Mouse (Mus musculus): ENCODE measurements around the gene L3mbtl4. TPM values are rescaled to one million over a fixed set of nuclear protein-coding genes. Genes with fewer than 3 reads are reported as not detected.

L3mbtl4 gene
- polyA plus RNA-seq, 1 experiment from 2014 or later: 0.32 TPM

- H3K4me1 ChIP-seq (ENCODE audit: insufficient read depth): no peaks in the 10 kb centered on the region
- 61% methylated on average over 2 of the region's 2 CpGs for WGBS
- DNase-seq: no peak
- no peaks in the 10 kb centered on the region for H3K9me3 ChIP-seq (ENCODE audit: low read depth, low read length)
- ATAC-seq (ENCODE audit: insufficient read depth): no peak
- H3K4me3 ChIP-seq (ENCODE audit: low read depth, low read length): no peak overlapping the region
- H3K36me3 ChIP-seq (ENCODE audit: insufficient read depth): no peaks in the 10 kb centered on the region
- TF ChIP-seq CTCF (IDR thresholded peaks at IDR 0.05; ENCODE audit: low read depth): no peak
- H3K27ac ChIP-seq (ENCODE audit: low read depth): no peak overlapping the region
- H3K9ac ChIP-seq: no peak overlapping the region
- peaks cover 21% of the 10 kb centered on the region for H3K27me3 ChIP-seq (ENCODE audit: insufficient read depth, low read length)
- no peak overlapping the region for H3K4me2 ChIP-seq
Observed at GRCm38 (mm10) chr17:68275138-68275537, 1.5 kb downstream of the L3mbtl4 start.

- Histone ChIP-seq H3K9me3 (ENCODE audit: low read depth, low read length) (no peaks in the 10 kb centered on the region), H3K27ac (ENCODE audit: low read depth) (no peak overlapping the region), H3K4me3 (ENCODE audit: low read depth, low read length) (no peak overlapping the region), H3K36me3 (ENCODE audit: insufficient read depth) (no peaks in the 10 kb centered on the region), H3K4me1 (ENCODE audit: insufficient read depth) (no peaks in the 10 kb centered on the region), H3K27me3 (ENCODE audit: insufficient read depth, low read length) (no peaks in the 10 kb centered on the region), H3K9ac (no peak overlapping the region), H3K4me2 (no peak overlapping the region)
- ATAC-seq (ENCODE audit: insufficient read depth): no peak
- no peak for DNase-seq
- 84% methylated on average over 2 of the region's 2 CpGs for WGBS
- TF ChIP-seq CTCF (IDR thresholded peaks at IDR 0.05; ENCODE audit: low read depth): no peak
Observed at GRCm38 (mm10) chr17:68280915-68281314, 7.3 kb downstream of the L3mbtl4 start.

GRCm38 (mm10) chr17:68285119-68285782, 11.7 kb downstream of the L3mbtl4 start:
- no peak overlapping the region for H3K9ac ChIP-seq
- WGBS: 43% methylated on average over 8 of the region's 8 CpGs
- H3K4me3 ChIP-seq (ENCODE audit: low read depth, low read length): no peak overlapping the region
- no peak overlapping the region for H3K27ac ChIP-seq (ENCODE audit: low read depth)
- 0 out of 2 replicates have a peak, but pooled peaks have one; percentile 5 for TF ChIP-seq CTCF (IDR thresholded peaks at IDR 0.05; ENCODE audit: low read depth)
- no peaks in the 10 kb centered on the region for H3K4me1 ChIP-seq (ENCODE audit: insufficient read depth)
- no peaks in the 10 kb centered on the region for H3K36me3 ChIP-seq (ENCODE audit: insufficient read depth)
- H3K27me3 ChIP-seq (ENCODE audit: insufficient read depth, low read length): no peaks in the 10 kb centered on the region
- no peak for ATAC-seq (ENCODE audit: insufficient read depth)
- no peak overlapping the region for H3K4me2 ChIP-seq
- H3K9me3 ChIP-seq (ENCODE audit: low read depth, low read length): no peaks in the 10 kb centered on the region
- no peak for DNase-seq

DNA sequence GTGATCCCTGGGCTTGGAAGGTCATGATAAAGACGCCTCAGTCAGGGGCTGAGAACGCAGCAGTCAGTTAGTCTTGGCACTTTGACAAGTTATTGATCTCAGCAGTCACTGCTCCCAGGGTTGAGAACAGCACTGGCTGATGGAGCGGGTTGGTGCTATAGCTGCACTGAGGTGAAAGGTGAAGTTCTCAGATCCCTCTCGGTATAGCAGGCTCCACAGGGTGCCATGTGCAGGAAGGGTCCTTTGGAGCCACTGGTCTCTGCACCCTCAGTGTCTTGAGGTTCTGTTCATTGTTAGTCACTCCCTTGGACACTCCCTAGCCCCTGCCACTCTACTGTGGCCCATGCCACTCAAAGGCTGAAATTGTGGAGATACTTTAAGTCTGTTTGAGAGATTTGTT, 14.5 kb downstream of the L3mbtl4 start:
- Histone ChIP-seq H3K4me1 (ENCODE audit: insufficient read depth) (no peaks in the 10 kb centered on the region), H3K9ac (no peak overlapping the region), H3K36me3 (ENCODE audit: insufficient read depth) (no peaks in the 10 kb centered on the region), H3K9me3 (ENCODE audit: low read depth, low read length) (no peaks in the 10 kb centered on the region), H3K4me2 (no peak overlapping the region), H3K27ac (ENCODE audit: low read depth) (no peak overlapping the region), H3K4me3 (ENCODE audit: low read depth, low read length) (no peak overlapping the region), H3K27me3 (ENCODE audit: insufficient read depth, low read length) (no peaks in the 10 kb centered on the region)
- 75% methylated on average over 4 of the region's 4 CpGs for WGBS
- TF ChIP-seq CTCF (IDR thresholded peaks at IDR 0.05; ENCODE audit: low read depth): no peak
- ATAC-seq (ENCODE audit: insufficient read depth): no peak
- DNase-seq: no peak

DNA sequence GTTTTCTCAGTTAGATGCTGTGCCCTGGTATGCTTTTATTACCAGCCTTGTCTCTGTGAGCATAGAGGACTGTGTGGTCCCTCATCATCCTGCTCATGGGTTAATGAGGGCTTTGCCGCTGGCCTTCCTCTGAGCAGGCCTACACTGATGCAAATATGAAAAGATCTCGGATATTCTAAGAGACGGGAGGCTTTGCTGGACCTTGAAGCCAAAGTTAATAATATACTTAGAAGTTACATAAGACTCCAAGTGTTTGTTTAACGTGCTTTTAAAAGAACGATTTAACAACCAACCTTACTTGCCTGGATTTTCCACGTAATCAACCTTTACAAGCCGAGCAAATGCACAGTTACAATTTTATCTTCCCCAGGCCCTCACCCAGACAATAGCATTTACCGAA, 15.1 kb downstream of the L3mbtl4 start:
- no peaks in the 10 kb centered on the region for H3K4me1 ChIP-seq (ENCODE audit: insufficient read depth)
- no peak overlapping the region for H3K9ac ChIP-seq
- H3K9me3 ChIP-seq (ENCODE audit: low read depth, low read length): no peaks in the 10 kb centered on the region
- no peak overlapping the region for H3K27ac ChIP-seq (ENCODE audit: low read depth)
- H3K4me3 ChIP-seq (ENCODE audit: low read depth, low read length): no peak overlapping the region
- H3K4me2 ChIP-seq: no peak overlapping the region
- no peak for DNase-seq
- H3K27me3 ChIP-seq (ENCODE audit: insufficient read depth, low read length): no peaks in the 10 kb centered on the region
- H3K36me3 ChIP-seq (ENCODE audit: insufficient read depth): no peaks in the 10 kb centered on the region
- ATAC-seq (ENCODE audit: insufficient read depth): no peak
- 75% methylated on average over 8 of the region's 8 CpGs for WGBS
- no peak for TF ChIP-seq CTCF (IDR thresholded peaks at IDR 0.05; ENCODE audit: low read depth)

GRCm38 (mm10) chr17:68291713-68292364, 18.2 kb downstream of the L3mbtl4 start:
- H3K4me1 ChIP-seq (ENCODE audit: insufficient read depth): no peaks in the 10 kb centered on the region
- H3K9ac ChIP-seq: no peak overlapping the region
- H3K27me3 ChIP-seq (ENCODE audit: insufficient read depth, low read length): no peaks in the 10 kb centered on the region
- 60% methylated on average over 9 of the region's 9 CpGs for WGBS
- no peak overlapping the region for H3K4me2 ChIP-seq
- DNase-seq (no peak), ATAC-seq (ENCODE audit: insufficient read depth) (no peak)
- no peak overlapping the region for H3K4me3 ChIP-seq (ENCODE audit: low read depth, low read length)
- H3K27ac ChIP-seq (ENCODE audit: low read depth): no peak overlapping the region
- H3K36me3 ChIP-seq (ENCODE audit: insufficient read depth): no peaks in the 10 kb centered on the region
- peaks cover 7% of the 10 kb centered on the region; the same call in 1 of the 2 replicates for H3K9me3 ChIP-seq (ENCODE audit: low read depth, low read length)
- no peak for TF ChIP-seq CTCF (IDR thresholded peaks at IDR 0.05; ENCODE audit: low read depth)

DNA sequence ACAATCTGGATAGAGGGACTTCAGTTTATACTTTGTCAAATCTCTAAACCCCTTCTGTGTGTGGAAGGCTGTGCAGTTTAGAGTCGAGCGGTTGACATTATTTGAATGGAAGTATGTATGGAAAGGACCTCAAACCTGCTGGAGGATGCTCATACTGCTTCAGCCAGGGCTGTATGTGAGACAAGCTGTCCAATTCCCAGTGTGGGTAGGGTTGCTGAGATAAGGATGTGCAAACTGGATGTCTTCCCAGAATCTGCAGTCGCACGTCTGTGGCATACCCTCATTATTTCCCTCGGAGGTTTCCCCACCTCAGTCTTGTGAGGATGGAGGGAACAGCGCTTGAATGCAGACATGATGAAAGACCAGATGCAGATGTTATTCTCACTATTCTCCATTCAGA, 34.8 kb downstream of the L3mbtl4 start:
- no peaks in the 10 kb centered on the region for H3K27me3 ChIP-seq (ENCODE audit: insufficient read depth, low read length)
- no peaks in the 10 kb centered on the region for H3K4me1 ChIP-seq (ENCODE audit: insufficient read depth)
- peak; percentile 21 for DNase-seq
- H3K4me2 ChIP-seq: no peak overlapping the region
- H3K9me3 ChIP-seq (ENCODE audit: low read depth, low read length): no peaks in the 10 kb centered on the region
- no peak overlapping the region for H3K9ac ChIP-seq
- 51% methylated on average over 6 of the region's 6 CpGs for WGBS
- no peak for ATAC-seq (ENCODE audit: insufficient read depth)
- H3K27ac ChIP-seq (ENCODE audit: low read depth): no peak overlapping the region
- no peaks in the 10 kb centered on the region for H3K36me3 ChIP-seq (ENCODE audit: insufficient read depth)
- no peak overlapping the region for H3K4me3 ChIP-seq (ENCODE audit: low read depth, low read length)
- no peak for TF ChIP-seq CTCF (IDR thresholded peaks at IDR 0.05; ENCODE audit: low read depth)

Data from lung, embryonic 14.5 days (tissue).